Mouse (Mus musculus) activated CD4-positive, CD25-positive, alpha-beta regulatory T cell, adult 9 weeks (primary cell): Measurements from ENCODE around the gene Fchsd2. TPM values are rescaled to one million over a fixed set of nuclear protein-coding genes. Genes with fewer than 3 reads are reported as not detected.

Source experiments
- polyA plus RNA-seq: library from polyadenylated mRNA; unstranded; fragments of 100-300 nt; shearing (Covaris generic); gene quantifications from one replicate; pipeline ENCODE4 v1.2.1, GENCODE M21; 2017

Fchsd2 gene
- 42.5 TPM for polyA plus RNA-seq

DNA sequence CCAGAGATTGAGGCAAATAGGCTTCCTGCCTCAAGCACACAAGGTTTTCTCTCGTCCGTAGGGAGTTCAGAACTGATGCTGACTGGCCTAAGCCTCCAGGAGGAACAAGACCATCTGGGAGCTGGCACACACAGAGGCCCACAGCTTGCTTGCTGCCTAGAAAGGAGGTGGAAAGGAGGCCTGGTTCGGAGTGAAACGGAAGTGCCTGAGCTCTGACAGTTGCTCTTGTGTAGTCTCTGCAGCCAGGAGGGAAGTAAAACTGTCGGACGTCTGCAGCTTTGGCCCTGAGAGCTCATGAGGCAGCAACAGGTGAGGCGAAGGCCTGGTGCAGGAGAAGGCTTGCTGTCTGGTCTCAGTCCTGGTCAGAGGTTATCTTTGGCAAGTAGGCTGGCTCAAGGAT lies at the start of gene Fchsd2:
Gene Fchsd2, plus strand, starts transcription at position 246 of the 400 bp plus-strand sequence.

DNA sequence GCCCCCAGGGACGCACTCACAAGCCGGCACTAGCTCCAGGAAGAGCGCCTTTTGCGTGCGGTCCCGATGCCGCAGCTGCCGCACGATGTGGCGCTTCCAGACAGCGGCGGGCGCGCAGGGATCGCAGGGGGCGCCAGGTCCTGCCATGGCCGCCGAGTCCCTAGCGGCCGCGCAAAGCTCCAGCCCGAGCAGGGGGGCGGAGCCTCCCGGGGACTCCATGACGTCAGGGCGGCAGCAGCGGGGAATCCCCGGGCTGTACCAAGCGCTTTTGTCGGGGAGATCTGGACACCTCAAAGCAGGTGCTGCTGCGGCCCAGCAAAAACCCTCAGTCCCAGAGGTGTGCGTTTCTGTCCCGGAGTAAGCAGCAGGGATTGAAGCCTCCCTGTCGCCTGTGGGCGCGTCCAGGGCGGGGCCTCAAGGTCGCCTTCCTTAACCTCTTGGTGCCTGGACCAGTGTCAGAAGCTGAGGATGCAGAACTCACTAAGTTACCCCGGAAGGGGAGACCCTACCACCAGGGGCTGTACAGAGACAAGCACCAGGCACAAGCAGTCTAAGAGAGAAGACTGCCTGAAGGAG lies 209.3 kb downstream of the Fchsd2 start, which contains the start of gene Atg16l2:
Gene Atg16l2, minus strand, starts transcription at position 371 of the 576 bp plus-strand sequence.

DNA sequence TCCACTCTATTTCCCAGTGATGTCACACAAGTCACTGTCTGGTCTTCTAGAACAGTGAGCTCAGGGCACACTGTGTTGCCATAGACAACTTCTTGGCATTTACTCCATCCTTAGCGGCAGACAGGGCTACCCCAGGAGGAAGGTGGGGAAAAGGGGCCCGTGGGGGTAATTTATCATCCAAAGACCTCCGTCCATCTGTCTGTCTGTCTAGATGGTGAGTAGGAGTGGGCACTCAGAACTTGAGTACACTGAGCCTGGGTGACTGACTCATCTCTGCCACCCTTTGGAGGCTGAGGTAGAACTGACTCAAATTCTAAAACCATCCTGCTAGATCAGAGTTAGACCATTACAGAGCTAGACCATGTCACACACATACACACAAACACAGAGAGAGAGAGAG lies 224.4 kb downstream of the Fchsd2 start, which contains the start of gene Stard10:
Gene Stard10, plus strand, starts transcription at position 73 of the 400 bp plus-strand sequence.

Other genes with a start within 250 kb of the Fchsd2 start
- 31.9 TPM for gene Relt, start 229.4 kb upstream of the Fchsd2 start, polyA plus RNA-seq
- gene Arhgef17, start 160.8 kb upstream of the Fchsd2 start, polyA plus RNA-seq, result 0.11 TPM
- not detected for gene P2ry6, start 118.2 kb upstream of the Fchsd2 start, polyA plus RNA-seq
- not detected for gene P2ry2, start 80.0 kb upstream of the Fchsd2 start, polyA plus RNA-seq
- gene Atg16l2, start 209.4 kb downstream of the Fchsd2 start, polyA plus RNA-seq, result 85.8 TPM
- 9.0 TPM for gene Stard10, start 224.2 kb downstream of the Fchsd2 start, polyA plus RNA-seq